Mouse (Mus musculus) ES-Bruce4 (cell line): Measurements from ENCODE around the gene Abhd10.

Experiments
- CTCF ChIP-seq: IDR thresholded peaks from one replicate; pipeline ENCODE4 v1.8.1; 2011; ENCODE audit warnings: low read depth, low read length
- EP300 ChIP-seq: IDR thresholded peaks from 2 replicates; pipeline ENCODE4 v1.6.1; 2011; ENCODE audit warnings: low read depth, low read length; ENCODE audit not compliant: insufficient read depth
- POLR2A ChIP-seq: IDR thresholded peaks from one replicate; pipeline ENCODE4 v1.8.1; 2011; ENCODE audit warnings: low read length; ENCODE audit not compliant: insufficient read depth

DNA sequence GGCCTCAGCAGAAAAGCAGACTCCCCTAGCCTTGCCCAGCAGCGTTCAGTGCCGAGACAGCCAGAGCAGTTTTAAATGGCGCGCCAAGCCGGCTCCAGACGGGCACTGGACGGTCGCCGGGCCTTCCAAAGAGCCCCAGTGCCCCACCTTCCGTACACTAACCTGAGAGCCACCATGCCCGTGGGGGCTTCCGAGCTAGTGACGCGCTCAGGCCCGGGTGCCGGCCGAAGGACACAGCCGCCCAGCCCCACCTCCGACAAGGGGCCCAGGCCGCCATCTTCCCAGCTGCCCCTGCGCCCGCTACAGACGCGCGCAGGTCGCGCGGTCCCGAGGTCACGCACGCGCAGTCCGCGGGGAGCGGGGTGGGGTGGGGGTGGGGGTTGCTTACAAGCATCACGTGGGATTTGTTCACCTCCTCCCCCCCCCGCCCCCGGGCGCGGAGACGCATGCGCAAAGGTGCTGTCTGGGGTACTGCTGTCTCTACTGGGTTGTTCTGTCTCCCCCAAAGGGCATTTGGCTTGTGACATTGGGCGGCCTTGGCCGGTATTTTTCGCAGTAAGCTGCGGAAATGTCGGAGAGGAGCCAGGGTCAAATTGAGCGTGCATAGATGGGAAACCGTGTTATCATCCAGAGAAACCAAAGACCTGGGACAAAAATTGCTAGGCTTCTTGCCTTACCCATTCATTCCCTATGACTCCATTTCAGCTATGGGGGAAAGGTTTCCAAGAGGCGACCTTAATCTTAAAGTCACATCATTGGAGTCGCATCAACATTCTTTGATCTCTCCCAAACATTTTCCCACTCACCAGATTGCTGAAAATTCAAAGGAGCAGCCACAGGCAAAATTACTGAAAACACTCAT, at the start of gene Abhd10:
- TF ChIP-seq POLR2A = peak; percentile 18
- no peak for TF ChIP-seq EP300
- TF ChIP-seq CTCF = no peak
